Mouse (Mus musculus) intestine, postnatal 0 days (tissue): Measurements from ENCODE around the gene Abca9. TPM values are rescaled to one million over a fixed set of nuclear protein-coding genes. Genes with fewer than 3 reads are reported as not detected.

ENCODE experiments used
- ATAC-seq: fragments of 200-750 bp; cut with Nextera tagmentation; 2 replicates; pipeline ENCODE4 v1.8.0; 2017; ENCODE audit warnings: mild to moderate bottlenecking, moderate TSS enrichment, moderate library complexity
- H3K27ac ChIP-seq: fragments of 300-500 bp; sonication (generic); 2 replicates; pipeline ENCODE4 v1.5.1; 2014; ENCODE audit warnings: mild to moderate bottlenecking, low read depth, low read length, moderate library complexity
- H3K27me3 ChIP-seq: fragments of 300-500 bp; sonication (generic); replicated peaks from 2 replicates; pipeline ENCODE4 v1.6.1; 2014; ENCODE audit warnings: low read length, mixed read lengths; ENCODE audit not compliant: control insufficient read depth, insufficient read depth
- H3K36me3 ChIP-seq: fragments of 300-500 bp; sonication (generic); 2 replicates; pipeline ENCODE4 v1.6.1; 2014; ENCODE audit warnings: mild to moderate bottlenecking, moderate library complexity; ENCODE audit not compliant: control insufficient read depth, insufficient read depth
- H3K4me1 ChIP-seq: fragments of 300-500 bp; sonication (generic); replicated peaks from 2 replicates; pipeline ENCODE4 v1.6.1; 2014; ENCODE audit warnings: antibody characterized with exemption, low read length, mixed read lengths; ENCODE audit not compliant: control insufficient read depth, insufficient read depth
- H3K4me2 ChIP-seq: fragments of 300-500 bp; sonication (generic); replicated peaks from 2 replicates; pipeline ENCODE4 v1.6.1; 2014; ENCODE audit warnings: low read depth, mild to moderate bottlenecking, moderate library complexity
- H3K4me3 ChIP-seq: fragments of 300-500 bp; sonication (generic); 2 replicates; pipeline ENCODE4 v1.5.1; 2014; ENCODE audit warnings: low read depth, low read length
- H3K9ac ChIP-seq: fragments of 300-500 bp; sonication (generic); 2 replicates; pipeline ENCODE4 v1.6.1; 2014; ENCODE audit warnings: mild to moderate bottlenecking, low read depth, low read length
- H3K9me3 ChIP-seq: fragments of 300-500 bp; sonication (generic); 2 replicates; pipeline ENCODE4 v1.6.1; 2016; ENCODE audit warnings: mixed run types; ENCODE audit not compliant: control insufficient read depth
- CTCF ChIP-seq: sonication (generic); IDR thresholded peaks from 2 replicates; pipeline ENCODE4 v1.5.1; 2016; ENCODE audit warnings: low read depth, mild to moderate bottlenecking, control low read depth, antibody characterized with exemption, moderate library complexity
- WGBS: fragments of 180-500 bp; shearing (Covaris S2); extraction: QIAGEN DNeasy Blood & Tissue Kit; methylation state at CpG from one replicate; pipeline ENCODE4 v1.1.7; 2014; 5-methylcytosine and 5-hydroxymethylcytosine counted together
- polyA plus RNA-seq: library from polyadenylated mRNA; unstranded; fragments of >200 nt; fragmentation: Nextera tagmentation; extraction: Ambion mirVana; gene quantifications from 2 replicates; pipeline ENCODE4 v1.2.1, GENCODE M21; 2015

The Abca9 gene
- polyA plus RNA-seq, 1 experiment from 2014 or later, result 0.57 TPM

DNA sequence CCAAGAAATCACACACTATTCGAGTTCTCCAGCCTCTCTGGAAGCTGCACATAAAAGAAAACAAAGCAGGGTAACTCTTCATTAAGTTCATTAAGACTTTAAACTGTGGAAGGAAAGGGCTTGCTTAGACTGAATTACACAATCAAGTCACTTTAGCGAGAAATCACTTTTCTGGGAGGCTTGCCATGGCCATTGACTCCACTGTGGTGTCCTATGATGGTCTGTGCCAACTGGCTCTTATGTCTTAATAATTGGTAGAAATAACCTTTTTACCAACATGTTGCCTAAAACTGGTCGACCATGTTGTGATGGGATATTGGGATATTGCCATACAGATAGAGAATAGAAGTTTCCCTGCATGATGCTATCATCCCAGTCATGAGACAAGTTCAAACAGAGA is 73.8 kb downstream of the Abca9 start:
- no peaks in the 10 kb centered on the region for H3K36me3 ChIP-seq
- no peak overlapping the region for H3K9ac ChIP-seq
- H3K4me3 ChIP-seq, result no peak overlapping the region
- H3K27me3 ChIP-seq, result no peaks in the 10 kb centered on the region
- WGBS, result 79% methylated on average over 3 of the region's 3 CpGs
- ATAC-seq, result no peak
- no peaks in the 10 kb centered on the region for H3K9me3 ChIP-seq
- H3K27ac ChIP-seq, result no peak overlapping the region
- H3K4me2 ChIP-seq, result no peak overlapping the region
- no peak for TF ChIP-seq CTCF
- H3K4me1 ChIP-seq, result no peaks in the 10 kb centered on the region

DNA sequence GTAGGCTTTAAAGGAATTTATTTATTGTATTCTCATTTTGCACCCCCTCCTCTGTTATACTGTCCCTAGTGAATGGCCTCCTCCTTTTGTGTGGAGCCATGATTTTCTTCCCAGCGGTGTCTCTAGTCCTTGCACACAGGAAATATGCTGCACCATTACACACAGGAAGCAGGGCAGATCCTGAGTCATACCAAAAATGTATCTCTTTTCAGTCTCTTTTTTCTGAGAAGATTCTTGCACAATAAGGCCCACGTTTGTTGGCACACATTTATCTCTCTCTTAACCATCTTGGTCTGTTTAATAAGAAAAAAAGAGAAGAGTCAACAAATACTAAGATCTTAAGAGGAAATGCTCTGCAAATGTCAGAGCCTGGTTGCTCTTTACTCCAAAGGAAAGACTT is 76.7 kb downstream of the Abca9 start:
- no peak for ATAC-seq

DNA sequence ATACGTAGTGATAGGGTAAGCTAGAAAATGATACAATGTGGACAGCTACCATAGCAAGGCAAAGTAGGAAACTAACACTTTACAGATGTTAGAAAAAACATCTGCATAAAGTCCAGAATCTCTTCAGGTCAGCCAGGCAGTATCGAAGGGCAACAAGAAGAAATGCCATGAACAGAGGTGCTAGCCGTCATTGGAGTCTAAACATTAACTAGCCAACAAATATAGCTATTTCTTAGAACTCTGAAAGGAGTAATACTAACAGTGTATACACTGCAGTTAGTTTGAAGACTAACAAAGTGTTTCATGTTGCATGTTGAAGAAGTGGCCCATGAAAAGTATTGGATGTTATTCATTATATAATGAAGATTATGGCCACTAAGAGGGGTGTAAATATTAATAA is 95.8 kb downstream of the Abca9 start:
- no peaks in the 10 kb centered on the region for H3K36me3 ChIP-seq
- no peak overlapping the region for H3K4me2 ChIP-seq
- 42% methylated on average over 3 of the region's 3 CpGs for WGBS
- no peak overlapping the region for H3K27ac ChIP-seq
- no peak overlapping the region for H3K4me3 ChIP-seq
- H3K9ac ChIP-seq, result no peak overlapping the region
- no peaks in the 10 kb centered on the region for H3K9me3 ChIP-seq
- 0 out of 2 replicates have a peak, but pooled peaks cover 2% of the 10 kb centered on the region for H3K4me1 ChIP-seq
- no peaks in the 10 kb centered on the region for H3K27me3 ChIP-seq
- no peak for ATAC-seq
- TF ChIP-seq CTCF, result no peak

More for the DNA sequence above, 76.7 kb downstream of the Abca9 start:
- Histone ChIP-seq H3K4me1 (no peaks in the 10 kb centered on the region), H3K27ac (no peak overlapping the region), H3K4me2 (no peak overlapping the region), H3K9me3 (no peaks in the 10 kb centered on the region), H3K36me3 (no peaks in the 10 kb centered on the region), H3K27me3 (no peaks in the 10 kb centered on the region), H3K9ac (no peak overlapping the region), H3K4me3 (no peak overlapping the region)
- no peak for TF ChIP-seq CTCF
- WGBS, result 72% methylated on average over 2 of the region's 2 CpGs

DNA sequence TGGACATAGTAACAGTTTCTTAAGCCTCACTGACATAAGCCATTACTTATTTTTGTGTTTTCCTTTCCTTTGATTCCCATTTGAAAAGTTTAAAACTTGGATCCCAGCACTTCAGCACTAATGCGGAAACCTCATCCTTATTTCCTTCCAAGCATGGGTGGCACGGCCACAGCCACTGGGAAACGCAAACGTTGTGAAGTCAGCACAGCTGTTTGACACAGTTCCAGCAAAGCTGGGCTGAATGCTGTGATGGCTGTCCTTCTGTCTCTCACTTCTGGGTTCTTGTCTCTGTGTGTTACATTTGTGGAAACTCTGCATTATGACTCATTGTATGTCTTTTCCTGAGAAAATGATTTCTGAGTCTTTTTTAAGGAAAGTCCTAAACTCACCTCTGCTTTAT is 107.0 kb downstream of the Abca9 start:
- WGBS, result 43% methylated on average over 4 of the region's 4 CpGs

DNA sequence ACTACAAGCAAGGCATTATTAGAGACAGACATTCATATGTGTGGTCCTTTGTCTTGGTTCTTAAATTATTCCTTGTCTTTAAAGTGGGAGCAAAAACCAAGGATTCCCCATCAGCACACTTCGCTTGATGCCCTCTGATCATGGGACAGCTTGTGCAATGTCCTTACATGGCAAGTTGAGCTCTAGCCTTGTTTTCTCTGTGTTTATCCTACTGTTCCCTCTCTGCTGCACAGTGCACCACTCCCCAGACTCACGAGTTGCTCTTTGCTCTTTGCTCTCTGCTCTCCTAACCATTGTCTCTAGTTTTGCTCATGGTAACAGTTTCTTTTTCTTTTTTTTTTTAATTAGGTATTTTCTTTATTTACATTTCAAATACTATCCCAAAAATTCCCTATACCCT is 107.9 kb downstream of the Abca9 start:
- Histone ChIP-seq H3K4me2 (no peak overlapping the region), H3K9ac (no peak overlapping the region), H3K4me3 (no peak overlapping the region), H3K9me3 (no peaks in the 10 kb centered on the region), H3K36me3 (no peaks in the 10 kb centered on the region), H3K27ac (no peak overlapping the region), H3K27me3 (no peaks in the 10 kb centered on the region), H3K4me1 (0 out of 2 replicates have a peak, but pooled peaks cover 4% of the 10 kb centered on the region)
- TF ChIP-seq CTCF, result no peak
- peak; percentile 65 for ATAC-seq
- 39% methylated on average over 2 of the region's 2 CpGs for WGBS

More for the DNA sequence above, 107.0 kb downstream of the Abca9 start:
- TF ChIP-seq CTCF, result no peak
- Histone ChIP-seq H3K9me3 (no peaks in the 10 kb centered on the region), H3K27me3 (no peaks in the 10 kb centered on the region), H3K27ac (no peak overlapping the region), H3K9ac (no peak overlapping the region), H3K4me1 (0 out of 2 replicates have a peak, but pooled peaks cover 4% of the 10 kb centered on the region), H3K4me3 (no peak overlapping the region), H3K36me3 (no peaks in the 10 kb centered on the region), H3K4me2 (no peak overlapping the region)
- no peak for ATAC-seq

DNA sequence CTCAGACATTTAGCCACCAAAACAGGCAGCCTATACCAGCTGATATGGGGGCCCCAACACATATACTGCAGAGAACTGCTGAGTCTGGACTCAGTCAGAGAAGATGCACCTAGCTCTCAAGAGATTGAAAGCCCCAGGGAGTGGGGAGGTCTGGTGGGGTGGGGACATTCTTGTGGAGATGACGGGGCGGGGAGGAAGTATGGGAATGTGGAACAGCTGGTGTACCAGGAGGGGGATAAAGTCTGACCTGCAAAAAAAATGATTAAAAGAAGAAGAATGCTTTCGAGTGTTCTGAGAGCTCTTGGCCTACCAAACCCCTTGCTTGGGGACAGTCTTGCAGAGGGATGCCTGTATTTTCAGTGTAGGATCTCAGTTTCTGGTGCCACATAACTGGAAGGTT is 114.3 kb downstream of the Abca9 start:
- no peak for TF ChIP-seq CTCF
- 65% methylated on average over 3 of the region's 3 CpGs for WGBS
- H3K27me3 ChIP-seq, result no peaks in the 10 kb centered on the region

More for the DNA sequence above, 114.3 kb downstream of the Abca9 start:
- Histone ChIP-seq H3K4me1 (no peaks in the 10 kb centered on the region), H3K4me3 (no peak overlapping the region), H3K9ac (no peak overlapping the region), H3K27ac (no peak overlapping the region), H3K9me3 (no peaks in the 10 kb centered on the region), H3K36me3 (no peaks in the 10 kb centered on the region), H3K4me2 (no peak overlapping the region)
- ATAC-seq, result no peak

Other genes with a start within 250 kb of the Abca9 start
- 0.26 and 0.30 TPM in 2 replicates for gene Abca8b, start 172.4 kb downstream of the Abca9 start, polyA plus RNA-seq
- 1.2 and 1.5 TPM in 2 replicates for gene Abca8a, start 72.2 kb downstream of the Abca9 start, polyA plus RNA-seq
- 0.33 and 0.73 TPM in 2 replicates for gene Abca6, start 83.6 kb upstream of the Abca9 start, polyA plus RNA-seq
- gene Abca5, start 169.5 kb upstream of the Abca9 start, polyA plus RNA-seq, result 1.5 and 2.4 TPM in 2 replicates
- gene Map2k6, start 230.9 kb upstream of the Abca9 start, polyA plus RNA-seq, result 3.4 and 3.8 TPM in 2 replicates